Mouse (Mus musculus) embryonic facial prominence, embryonic 14.5 days (tissue): ENCODE results near the gene Nus1. TPM values are rescaled to one million over a fixed set of nuclear protein-coding genes. Genes with fewer than 3 reads are reported as not detected.
A peak's percentile ranks its signal among the peaks of the same experiment; 100 is the strongest.

ENCODE experiments used
- ATAC-seq: fragments of 200-750 bp; cut with Nextera tagmentation; 2 replicates; pipeline ENCODE4 v1.8.0; 2017; ENCODE audit warnings: low read depth, moderate number of reproducible peaks, moderate TSS enrichment
- DNase-seq: peaks from one replicate; pipeline ENCODE4 v3.0.0-alpha.2; 2015; ENCODE audit warnings: low spot score
- H3K27ac ChIP-seq: fragments of 300-500 bp; sonication (generic); replicated peaks from 2 replicates; pipeline ENCODE4 v1.5.1; 2014; ENCODE audit warnings: low read depth, mild to moderate bottlenecking, low read length, moderate library complexity
- H3K27me3 ChIP-seq: fragments of 300-500 bp; sonication (generic); replicated peaks from 2 replicates; pipeline ENCODE4 v1.6.1; 2014; ENCODE audit warnings: low read length; ENCODE audit not compliant: control insufficient read depth, insufficient read depth
- H3K36me3 ChIP-seq: fragments of 300-500 bp; sonication (generic); 2 replicates; pipeline ENCODE4 v1.6.1; 2014; ENCODE audit warnings: low read length, mixed read lengths; ENCODE audit not compliant: control insufficient read depth, insufficient read depth
- H3K4me1 ChIP-seq: fragments of 300-500 bp; sonication (generic); 2 replicates; pipeline ENCODE4 v1.6.1; 2014; ENCODE audit warnings: antibody characterized with exemption, low read length; ENCODE audit not compliant: control insufficient read depth, insufficient read depth
- H3K4me2 ChIP-seq: fragments of 300-500 bp; sonication (generic); 2 replicates; pipeline ENCODE4 v1.6.1; 2014; ENCODE audit warnings: low read depth, mild to moderate bottlenecking, low read length, moderate library complexity, mixed read lengths
- H3K4me3 ChIP-seq: fragments of 300-500 bp; sonication (generic); 2 replicates; pipeline ENCODE4 v1.5.1; 2014; ENCODE audit warnings: low read depth, mild to moderate bottlenecking, low read length
- H3K9ac ChIP-seq: fragments of 300-500 bp; sonication (generic); 2 replicates; pipeline ENCODE4 v1.6.1; 2014; ENCODE audit warnings: low read depth, mild to moderate bottlenecking, low read length, moderate library complexity, mixed read lengths
- H3K9me3 ChIP-seq: fragments of 300-500 bp; sonication (generic); 2 replicates; pipeline ENCODE4 v1.6.1; 2016; ENCODE audit warnings: low read length; ENCODE audit not compliant: control insufficient read depth
- WGBS: fragments of 180-500 bp; shearing (Covaris S2); extraction: QIAGEN DNeasy Blood & Tissue Kit; methylation state at CpG from one replicate; pipeline ENCODE4 v1.1.7; 2014; 5-methylcytosine and 5-hydroxymethylcytosine counted together
- polyA plus RNA-seq: library from polyadenylated mRNA; unstranded; fragments of >200 nt; fragmentation: Nextera tagmentation; extraction: Ambion mirVana; gene quantifications from 2 replicates; pipeline ENCODE4 v1.2.1, GENCODE M21; 2014

Gene Nus1
- polyA plus RNA-seq, 1 experiment from 2014 or later = 16.6 TPM

- no peaks in the 10 kb centered on the region for H3K36me3 ChIP-seq
- H3K4me1 ChIP-seq = peaks cover 6% of the 10 kb centered on the region; the same call in 1 of the 2 replicates
- no peaks in the 10 kb centered on the region for H3K9me3 ChIP-seq
- peak overlapping the region; percentile 92; the same call in 1 of the 2 replicates for H3K9ac ChIP-seq
- H3K27ac ChIP-seq = peak overlapping the region; percentile 97; the same call in 1 of the 2 replicates
- peak overlapping the region; percentile 94 for H3K4me3 ChIP-seq
- WGBS = 70% methylated on average over 6 of the region's 6 CpGs
- H3K27me3 ChIP-seq = no peaks in the 10 kb centered on the region
- ATAC-seq = no peak
- DNase-seq = no peak
- H3K4me2 ChIP-seq = peak overlapping the region; percentile 61
Measured at GRCm38 (mm10) chr10:52383022-52383421, 34.3 kb upstream of the Nus1 start.

GRCm38 (mm10) chr10:52383522-52383921 lies 33.8 kb upstream of the Nus1 start:
- 89% methylated on average over 1 of the region's 1 CpGs for WGBS
- no peaks in the 10 kb centered on the region for H3K9me3 ChIP-seq
- H3K27ac ChIP-seq = no peak overlapping the region
- no peaks in the 10 kb centered on the region for H3K36me3 ChIP-seq
- H3K9ac ChIP-seq = no peak overlapping the region
- H3K27me3 ChIP-seq = no peaks in the 10 kb centered on the region
- ATAC-seq (no peak), DNase-seq (no peak)
- no peak overlapping the region for H3K4me3 ChIP-seq
- peaks cover 6% of the 10 kb centered on the region; the same call in 1 of the 2 replicates for H3K4me1 ChIP-seq
- no peak overlapping the region for H3K4me2 ChIP-seq

- 47% methylated on average over 8 of the region's 8 CpGs for WGBS
- Histone ChIP-seq H3K9ac (no peak overlapping the region), H3K36me3 (no peaks in the 10 kb centered on the region), H3K27me3 (no peaks in the 10 kb centered on the region), H3K4me3 (no peak overlapping the region), H3K9me3 (no peaks in the 10 kb centered on the region), H3K4me2 (no peak overlapping the region), H3K4me1 (peaks cover 10% of the 10 kb centered on the region; the same call in 1 of the 2 replicates), H3K27ac (no peak overlapping the region)
- ATAC-seq = no peak
- peak; percentile 73 for DNase-seq
Measured at GRCm38 (mm10) chr10:52384823-52385610, 32.3 kb upstream of the Nus1 start.

- Histone ChIP-seq H3K9ac (no peak overlapping the region), H3K27ac (no peak overlapping the region), H3K9me3 (no peaks in the 10 kb centered on the region), H3K36me3 (no peaks in the 10 kb centered on the region), H3K4me3 (no peak overlapping the region), H3K27me3 (no peaks in the 10 kb centered on the region), H3K4me1 (peaks cover 10% of the 10 kb centered on the region; the same call in 1 of the 2 replicates), H3K4me2 (no peak overlapping the region)
- no peak for DNase-seq
- ATAC-seq = no peak
- 80% methylated on average over 4 of the region's 4 CpGs for WGBS
Measured at GRCm38 (mm10) chr10:52387192-52387591, 30.2 kb upstream of the Nus1 start.

DNA sequence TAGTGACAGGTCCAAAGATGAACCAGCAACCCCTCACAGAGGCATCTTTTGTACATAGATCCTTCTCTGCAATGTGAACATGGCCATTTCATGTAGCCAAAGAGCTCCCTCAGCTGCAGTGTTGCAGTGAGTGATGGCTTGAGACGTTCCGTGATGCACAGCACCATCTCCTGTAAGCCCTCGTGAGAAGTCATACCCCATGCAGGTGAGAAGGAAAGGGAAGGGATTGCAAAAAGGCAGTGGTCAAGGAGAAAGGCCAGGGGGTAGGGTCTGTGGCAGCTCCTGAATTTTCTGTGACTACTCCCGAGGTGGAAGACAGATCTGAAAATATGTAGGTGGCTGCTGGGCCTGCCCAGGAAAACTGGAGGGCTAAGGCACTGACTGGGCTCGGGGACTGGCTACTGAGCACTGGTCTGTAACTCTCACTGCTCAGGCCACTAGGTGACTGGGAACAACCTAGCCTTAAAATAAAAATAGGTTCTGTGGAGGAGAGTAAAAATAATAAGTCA lies 28.4 kb upstream of the Nus1 start, which contains the start of gene Nepn:
Gene Nepn (plus strand): TSS at position 51 of the 509 bp plus-strand sequence.
- Histone ChIP-seq H3K4me1 (peaks cover 7% of the 10 kb centered on the region; the same call in 1 of the 2 replicates), H3K27ac (0 out of 2 replicates have a peak within 1 kb of the TSS, but pooled peaks have one; percentile 15)
- ATAC-seq = no peak

DNA sequence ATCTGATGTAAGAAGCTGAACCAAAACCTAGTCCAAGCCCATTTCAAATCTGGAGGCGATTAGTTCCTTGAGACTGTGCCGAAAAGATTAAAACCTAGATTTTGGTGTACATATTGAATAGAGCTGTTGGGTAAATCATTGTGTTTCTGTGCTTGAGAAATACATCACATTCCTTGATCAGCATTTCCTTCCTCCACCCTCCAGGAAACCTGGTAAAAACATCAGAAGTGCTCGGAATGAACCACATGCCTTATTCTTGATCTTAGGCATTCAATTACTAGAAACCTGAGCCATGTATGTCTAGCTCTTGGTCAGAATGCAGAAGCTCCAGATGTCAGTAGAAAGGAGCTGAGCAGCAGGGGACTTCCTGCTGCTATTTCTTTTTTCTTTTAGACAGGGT lies 27.9 kb upstream of the Nus1 start:
- Histone ChIP-seq H3K36me3 (no peaks in the 10 kb centered on the region), H3K4me3 (no peak overlapping the region), H3K27ac (0 out of 2 replicates have a peak overlapping the region, but pooled peaks have one; percentile 15), H3K9me3 (no peaks in the 10 kb centered on the region), H3K4me2 (no peak overlapping the region), H3K4me1 (peaks cover 7% of the 10 kb centered on the region; the same call in 1 of the 2 replicates), H3K27me3 (no peaks in the 10 kb centered on the region), H3K9ac (no peak overlapping the region)
- no peak for ATAC-seq
- WGBS = 38% methylated on average over 3 of the region's 3 CpGs
- DNase-seq = peak; percentile 13

More for the DNA sequence above, 28.4 kb upstream of the Nus1 start, which contains the start of gene Nepn:
- H3K9me3 ChIP-seq = no peaks in the 10 kb centered on the region
- H3K9ac ChIP-seq = no peak within 1 kb of the TSS
- no peaks in the 10 kb centered on the region for H3K27me3 ChIP-seq
- WGBS = 67% methylated on average over 5 of the region's 5 CpGs
- H3K4me3 ChIP-seq = no peak within 1 kb of the TSS
- no peaks in the 10 kb centered on the region for H3K36me3 ChIP-seq
- DNase-seq = no peak
- no peak within 1 kb of the TSS for H3K4me2 ChIP-seq

DNA sequence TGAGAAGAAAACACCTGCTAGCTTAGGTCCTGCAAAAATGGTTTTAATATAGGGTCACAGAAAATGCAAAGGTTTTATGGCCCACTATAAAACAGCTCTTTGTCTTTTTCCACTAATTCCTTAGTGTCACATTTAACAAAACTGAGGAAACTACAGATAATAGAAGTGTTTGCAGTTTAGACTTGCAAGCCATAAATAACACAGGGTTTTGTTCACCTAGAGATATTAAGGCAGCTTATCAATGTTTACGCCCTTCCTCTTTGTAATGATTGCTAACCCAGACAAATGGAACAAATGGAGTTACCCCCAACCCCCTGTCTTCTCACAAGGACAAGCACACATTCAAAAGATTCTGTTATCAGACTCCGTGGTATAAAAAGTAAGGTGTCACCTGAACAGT lies 26.1 kb upstream of the Nus1 start:
- Histone ChIP-seq H3K4me2 (no peak overlapping the region), H3K27ac (no peak overlapping the region), H3K4me3 (no peak overlapping the region), H3K27me3 (no peaks in the 10 kb centered on the region), H3K9ac (no peak overlapping the region), H3K9me3 (no peaks in the 10 kb centered on the region), H3K36me3 (no peaks in the 10 kb centered on the region), H3K4me1 (peaks cover 7% of the 10 kb centered on the region; the same call in 1 of the 2 replicates)
- WGBS = 81% methylated on average over 2 of the region's 2 CpGs
- ATAC-seq (no peak), DNase-seq (no peak)

- Histone ChIP-seq H3K9ac (no peak overlapping the region), H3K4me2 (no peak overlapping the region), H3K9me3 (no peaks in the 10 kb centered on the region), H3K27ac (no peak overlapping the region), H3K36me3 (no peaks in the 10 kb centered on the region), H3K4me3 (no peak overlapping the region), H3K4me1 (no peaks in the 10 kb centered on the region), H3K27me3 (no peaks in the 10 kb centered on the region)
- ATAC-seq = no peak
- DNase-seq = no peak
- WGBS = 91% methylated on average over 3 of the region's 3 CpGs
Measured at GRCm38 (mm10) chr10:52396647-52397046, 20.7 kb upstream of the Nus1 start.
